Mouse (Mus musculus) heart, adult 8-10 months (tissue): ENCODE data around the gene Fem1b. TPM values are rescaled to one million over a fixed set of nuclear protein-coding genes. Genes with fewer than 3 reads are reported as not detected.
"Not testable (repeated sequence)": the region's sequence is repeated elsewhere in the genome, so short reads cannot be mapped to it uniquely, and the experiment has no call there.

Source experiments
- DNase-seq: peaks from one replicate; pipeline ENCODE4 v3.0.0; 2022; ENCODE audit warnings: low spot score
- total RNA-seq, 4 experiments: library from RNA; stranded (reverse); gene quantifications; 2 replicates each; pipeline ENCODE4 v1.2.4; 2022

Fem1b gene
- total RNA-seq, 4 experiments from 2014 or later = 13.7 to 14.5 (median 14.1) TPM

GRCm38 (mm10) chr9:62827939-62828652 lies 16.4 kb upstream of the Fem1b start:
- peak; percentile 32 for DNase-seq

GRCm38 (mm10) chr9:62826456-62826855 lies 14.7 kb upstream of the Fem1b start:
- DNase-seq = no peak

GRCm38 (mm10) chr9:62825791-62826393 lies 14.2 kb upstream of the Fem1b start:
- no peak for DNase-seq

- DNase-seq = no peak
These were observed 10.1 kb upstream of the Fem1b start for GRCm38 (mm10) chr9:62821811-62822210.

GRCm38 (mm10) chr9:62820829-62821228 lies 9.1 kb upstream of the Fem1b start:
- DNase-seq = no peak

- DNase-seq = not testable (repeated sequence)
These were observed 8.2 kb upstream of the Fem1b start for GRCm38 (mm10) chr9:62819910-62820309.

GRCm38 (mm10) chr9:62819494-62819893 lies 7.8 kb upstream of the Fem1b start:
- DNase-seq = no peak

- DNase-seq = no peak
These were observed 6.3 kb upstream of the Fem1b start for GRCm38 (mm10) chr9:62817828-62818614.

GRCm38 (mm10) chr9:62817099-62817571 lies 5.4 kb upstream of the Fem1b start:
- peak; percentile 76 for DNase-seq

- DNase-seq = no peak
These were observed 4.8 kb upstream of the Fem1b start for GRCm38 (mm10) chr9:62816323-62817098.

- no peak for DNase-seq
These were observed 3.0 kb upstream of the Fem1b start for GRCm38 (mm10) chr9:62814751-62815150.

- peak; percentile 13 for DNase-seq
These were observed 699 bp upstream of the Fem1b start for GRCm38 (mm10) chr9:62812216-62813049.

- no peak for DNase-seq
These were observed 905 bp downstream of the Fem1b start for GRCm38 (mm10) chr9:62810543-62811515.

GRCm38 (mm10) chr9:62810095-62810494 lies 1.6 kb downstream of the Fem1b start:
- no peak for DNase-seq

GRCm38 (mm10) chr9:62799218-62799617 lies 12.5 kb downstream of the Fem1b start:
- DNase-seq = not testable (repeated sequence)

GRCm38 (mm10) chr9:62789856-62790255 lies 21.9 kb downstream of the Fem1b start:
- DNase-seq = no peak

- no peak for DNase-seq
These were observed 25.0 kb downstream of the Fem1b start for GRCm38 (mm10) chr9:62786721-62787120.

- no peak for DNase-seq
These were observed 27.5 kb downstream of the Fem1b start for GRCm38 (mm10) chr9:62784233-62784632.

- DNase-seq = no peak
These were observed 28.6 kb downstream of the Fem1b start for GRCm38 (mm10) chr9:62782976-62783781.
